Mouse (Mus musculus) liver, embryonic 16.5 days (tissue): ENCODE measurements around the gene Plin3. TPM values are rescaled to one million over a fixed set of nuclear protein-coding genes. Genes with fewer than 3 reads are reported as not detected.

Experiments
- ATAC-seq: fragments of 200-750 bp; cut with Nextera tagmentation; 2 replicates; pipeline ENCODE4 v1.8.0; 2017; ENCODE audit warnings: low read depth, mild to moderate bottlenecking, moderate number of reproducible peaks, moderate library complexity
- H3K27ac ChIP-seq: fragments of 300-500 bp; sonication (generic); 2 replicates; pipeline ENCODE4 v1.5.1; 2014; ENCODE audit warnings: mild to moderate bottlenecking, low read length
- H3K27me3 ChIP-seq: fragments of 300-500 bp; sonication (generic); 2 replicates; pipeline ENCODE4 v1.6.1; 2014; ENCODE audit warnings: low read depth, low read length, mixed read lengths; ENCODE audit not compliant: control insufficient read depth, insufficient read depth
- H3K36me3 ChIP-seq: fragments of 300-500 bp; sonication (generic); 2 replicates; pipeline ENCODE4 v1.6.1; 2014; ENCODE audit warnings: mild to moderate bottlenecking; ENCODE audit not compliant: control insufficient read depth, insufficient read depth
- H3K4me1 ChIP-seq: fragments of 300-500 bp; sonication (generic); 2 replicates; pipeline ENCODE4 v1.6.1; 2014; ENCODE audit warnings: low read depth, low read length, mixed read lengths; ENCODE audit not compliant: control insufficient read depth
- H3K4me2 ChIP-seq: fragments of 300-500 bp; sonication (generic); 2 replicates; pipeline ENCODE4 v1.6.1; 2014; ENCODE audit warnings: low read depth, low read length, mixed read lengths
- H3K4me3 ChIP-seq: fragments of 300-500 bp; sonication (generic); 2 replicates; pipeline ENCODE4 v1.5.1; 2014; ENCODE audit warnings: low read depth, mild to moderate bottlenecking, low read length
- H3K9ac ChIP-seq: fragments of 300-500 bp; sonication (generic); 2 replicates; pipeline ENCODE4 v1.6.1; 2014; ENCODE audit warnings: low read depth, low read length
- H3K9me3 ChIP-seq: fragments of 300-500 bp; sonication (generic); replicated peaks from 2 replicates; pipeline ENCODE4 v1.6.1; 2016; ENCODE audit warnings: low read length; ENCODE audit not compliant: control insufficient read depth
- WGBS: fragments of 180-500 bp; shearing (Covaris S2); extraction: QIAGEN DNeasy Blood & Tissue Kit; methylation state at CpG from one replicate; pipeline ENCODE4 v1.1.7; 2014; ENCODE audit not compliant: insufficient replicate concordance; 5-methylcytosine and 5-hydroxymethylcytosine counted together
- polyA plus RNA-seq: library from polyadenylated mRNA; unstranded; fragments of >200 nt; fragmentation: Nextera tagmentation; extraction: Ambion mirVana; gene quantifications from 2 replicates; pipeline ENCODE4 v1.2.1, GENCODE M21; 2015

The Plin3 gene
- polyA plus RNA-seq, 1 experiment from 2014 or later: 37.6 TPM

DNA sequence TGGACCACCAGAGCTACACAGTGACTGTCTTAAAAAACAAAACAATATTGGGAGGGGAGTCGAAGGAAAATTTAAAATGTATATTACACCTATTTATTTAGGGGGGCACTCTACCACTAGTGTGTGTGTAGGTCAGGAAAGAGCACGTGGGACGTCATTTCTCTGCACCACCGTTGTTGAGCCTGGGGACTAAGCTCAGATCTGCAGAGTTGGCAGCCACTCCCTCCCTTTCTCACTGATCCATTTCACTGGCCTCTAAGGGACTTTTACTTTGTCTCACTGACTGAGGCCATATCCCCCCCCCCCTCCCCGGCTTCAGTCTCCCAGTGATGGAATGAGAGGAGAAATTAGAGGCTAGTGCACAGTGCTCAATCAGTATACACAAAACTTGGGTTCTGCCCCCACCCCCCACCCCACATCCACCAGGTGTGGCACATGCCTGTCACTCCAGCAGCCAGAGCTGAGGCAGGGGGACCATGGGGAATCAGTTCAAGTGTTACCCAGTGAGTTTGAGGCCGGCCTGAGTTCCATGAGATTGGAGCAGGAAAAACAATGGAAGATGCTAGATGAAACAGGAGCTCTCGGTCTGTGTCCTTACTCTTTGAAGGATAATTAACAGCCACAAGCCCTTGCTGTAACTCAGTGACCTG, 722 bp downstream of the Plin3 start:
- Histone ChIP-seq H3K9ac (peak overlapping the region; percentile 52; the same call in 1 of the 2 replicates), H3K4me1 (peaks cover 52% of the 10 kb centered on the region), H3K4me2 (peak overlapping the region; percentile 70), H3K9me3 (no peaks in the 10 kb centered on the region), H3K4me3 (peak overlapping the region; percentile 56; the same call in 1 of the 2 replicates), H3K27me3 (no peaks in the 10 kb centered on the region), H3K36me3 (no peaks in the 10 kb centered on the region), H3K27ac (peak overlapping the region; percentile 90; the same call in 1 of the 2 replicates)
- 76% methylated on average over 7 of the region's 7 CpGs for WGBS
- no peak for ATAC-seq

DNA sequence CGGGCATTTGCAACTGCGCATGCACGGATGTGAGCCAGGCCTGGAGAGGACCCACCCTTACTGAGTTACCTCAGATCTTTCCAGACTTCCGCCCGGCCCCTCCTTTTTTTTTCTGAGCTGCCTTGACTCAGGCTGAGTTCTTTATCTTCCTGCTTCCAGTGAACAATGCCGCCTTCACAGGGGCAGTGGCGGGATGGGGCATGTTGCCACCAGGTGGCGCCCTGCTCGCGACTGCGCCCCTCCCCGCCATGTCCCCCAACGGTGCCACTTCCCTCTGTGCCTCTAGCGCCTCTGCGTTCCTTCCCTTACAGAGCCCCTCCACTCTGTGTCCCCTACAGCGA, 1.5 kb downstream of the Plin3 start:
- peak; percentile 78 for ATAC-seq
- 0% methylated on average over 16 of the region's 16 CpGs for WGBS
- no peaks in the 10 kb centered on the region for H3K27me3 ChIP-seq
- H3K9me3 ChIP-seq: no peaks in the 10 kb centered on the region
- peak overlapping the region; percentile 70 for H3K4me2 ChIP-seq
- H3K4me3 ChIP-seq: peak overlapping the region; percentile 56
- H3K4me1 ChIP-seq: peaks cover 59% of the 10 kb centered on the region
- peak overlapping the region; percentile 90 for H3K27ac ChIP-seq
- H3K36me3 ChIP-seq: no peaks in the 10 kb centered on the region
- peak overlapping the region; percentile 52 for H3K9ac ChIP-seq

DNA sequence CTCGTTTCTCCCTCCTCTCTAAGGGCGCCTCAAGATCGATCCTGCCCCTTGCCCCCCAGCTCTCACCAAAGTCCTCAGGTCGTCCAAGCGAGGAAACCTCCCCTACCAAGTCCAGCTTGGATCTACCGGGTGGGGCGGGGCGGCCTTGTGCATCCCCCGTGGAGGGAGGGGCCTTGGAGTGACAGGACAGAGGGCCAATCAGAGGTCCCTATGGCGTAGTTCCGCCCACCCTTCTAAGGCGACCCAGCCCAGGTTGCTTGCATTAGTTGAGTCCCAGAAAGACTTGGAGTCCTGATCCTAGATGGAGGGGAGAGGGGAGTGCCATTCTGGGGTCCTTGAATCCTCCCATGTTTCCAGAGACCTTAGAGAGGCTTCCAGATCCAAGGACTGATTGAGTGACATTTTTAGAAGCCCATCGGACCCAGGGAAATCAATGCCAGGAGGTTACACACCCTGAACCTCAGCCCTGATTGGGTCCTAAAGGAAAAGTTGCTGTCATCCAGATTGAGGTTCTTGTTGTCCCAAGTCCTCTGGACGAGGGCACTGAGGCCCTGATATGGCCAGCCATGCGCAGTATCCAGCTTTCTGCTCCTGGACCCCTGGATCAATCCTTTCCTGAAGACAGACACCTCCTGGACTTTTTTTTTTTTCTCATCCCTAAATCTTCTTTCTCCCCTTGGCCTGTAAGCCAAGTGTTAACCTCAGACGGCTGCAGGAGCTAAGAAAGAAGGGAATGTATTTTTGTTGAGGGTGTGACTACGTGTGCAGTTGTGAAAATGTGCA, 2.1 kb downstream of the Plin3 start:
- Histone ChIP-seq H3K4me3 (peak overlapping the region; percentile 56), H3K27ac (peak overlapping the region; percentile 90), H3K4me2 (peak overlapping the region; percentile 70), H3K9me3 (no peaks in the 10 kb centered on the region), H3K27me3 (no peaks in the 10 kb centered on the region), H3K4me1 (peaks cover 60% of the 10 kb centered on the region), H3K36me3 (peaks cover 5% of the 10 kb centered on the region), H3K9ac (peak overlapping the region; percentile 54)
- peak; percentile 88 for ATAC-seq
- 1% methylated on average over 17 of the region's 17 CpGs for whole genome bisulfite sequencing

DNA sequence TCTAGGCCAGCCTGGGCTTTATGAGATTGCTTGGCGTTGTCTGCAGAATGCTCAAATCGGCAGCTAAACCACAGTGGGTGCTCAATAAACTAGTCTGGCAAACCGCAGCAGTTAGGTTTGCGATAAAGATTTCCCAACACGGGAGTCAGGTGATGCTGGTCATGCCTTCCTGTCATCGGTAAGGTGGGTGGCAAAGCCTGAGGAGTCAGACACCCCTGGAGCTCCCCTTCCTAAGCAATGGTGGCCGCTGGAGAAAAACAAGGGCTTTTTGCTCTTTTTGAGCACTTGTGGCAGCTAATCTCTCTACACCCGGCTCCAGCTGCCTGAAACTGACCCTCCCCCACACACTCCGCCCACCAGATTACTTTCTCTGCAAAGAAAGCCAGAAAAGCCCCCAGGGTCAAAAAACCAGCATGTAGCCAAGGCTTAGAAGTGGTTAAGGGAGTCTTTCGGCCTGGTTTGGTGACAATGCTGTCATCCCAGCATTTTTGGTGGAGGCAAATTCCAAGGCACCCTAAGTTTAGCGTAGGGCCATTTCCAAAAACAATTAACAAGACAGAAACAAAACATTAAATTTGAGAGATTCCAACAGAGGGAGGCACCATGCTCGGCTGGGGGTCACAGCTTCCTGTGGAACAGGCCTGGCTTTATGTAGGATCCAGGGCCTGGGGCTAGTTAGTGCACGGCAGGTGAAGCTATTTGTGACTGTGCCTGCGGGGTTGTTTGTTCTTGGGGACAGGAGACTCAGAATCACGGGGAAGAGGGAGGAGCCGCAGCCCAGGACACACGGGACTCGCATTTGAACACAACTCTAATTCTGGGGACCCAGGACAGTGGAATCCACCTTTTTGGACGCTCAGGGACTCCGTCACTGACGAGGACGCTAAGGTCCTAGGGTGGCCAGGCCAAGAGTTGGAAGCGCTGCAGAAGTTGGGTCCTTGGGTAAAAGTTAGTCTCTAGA, 3.0 kb downstream of the Plin3 start:
- Histone ChIP-seq H3K27me3 (no peaks in the 10 kb centered on the region), H3K4me2 (peak overlapping the region; percentile 70), H3K4me3 (peak overlapping the region; percentile 56), H3K9ac (peak overlapping the region; percentile 54), H3K36me3 (peaks cover 8% of the 10 kb centered on the region), H3K9me3 (no peaks in the 10 kb centered on the region), H3K27ac (peak overlapping the region; percentile 90), H3K4me1 (peaks cover 60% of the 10 kb centered on the region)
- peak; percentile 20 for ATAC-seq
- 6% methylated on average over 23 of the region's 23 CpGs for WGBS

DNA sequence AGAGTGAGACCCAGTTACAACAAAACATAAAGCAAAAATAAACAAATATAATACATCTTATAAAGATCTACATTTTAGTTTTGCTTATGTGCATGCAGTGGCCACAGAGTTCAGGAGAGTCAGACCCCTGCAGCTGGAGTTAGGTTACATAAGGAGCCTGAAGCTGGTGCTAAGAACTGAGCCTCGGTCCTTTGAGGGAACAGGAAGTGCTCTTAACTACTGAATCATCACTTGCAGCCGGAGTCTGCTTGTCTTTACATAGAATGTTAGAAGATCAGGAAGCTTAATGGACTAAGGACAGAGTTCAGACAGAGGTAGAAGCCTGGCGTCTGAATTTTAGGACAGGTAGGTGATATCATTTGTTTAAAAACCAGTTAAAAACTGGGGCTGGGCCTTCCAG, 3.8 kb downstream of the Plin3 start:
- Histone ChIP-seq H3K4me3 (peak overlapping the region; percentile 56), H3K36me3 (peaks cover 9% of the 10 kb centered on the region), H3K9me3 (no peaks in the 10 kb centered on the region), H3K27ac (peak overlapping the region; percentile 90), H3K4me1 (peaks cover 60% of the 10 kb centered on the region), H3K9ac (peak overlapping the region; percentile 54), H3K4me2 (peak overlapping the region; percentile 70), H3K27me3 (no peaks in the 10 kb centered on the region)
- 20% methylated on average over 3 of the region's 3 CpGs for WGBS
- ATAC-seq: no peak

DNA sequence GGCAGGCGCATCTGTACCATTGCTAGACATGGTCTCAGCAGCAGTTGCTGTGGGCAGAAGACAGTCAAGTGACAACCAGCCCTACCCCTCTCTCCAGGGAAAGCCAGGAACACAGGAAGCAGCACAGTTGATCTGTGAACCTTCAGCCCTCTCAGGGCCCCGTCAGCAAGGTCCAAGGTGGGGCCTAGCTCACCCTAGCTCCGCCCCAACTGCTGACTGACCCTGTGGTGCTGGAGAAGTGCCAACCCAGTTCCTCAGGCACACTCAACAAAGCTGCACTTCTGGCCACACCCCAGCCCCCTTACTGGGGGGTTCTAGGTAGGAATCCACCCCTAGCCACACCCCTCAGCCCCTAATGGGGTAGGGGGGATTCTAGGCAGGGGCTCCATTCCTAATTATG, 4.8 kb downstream of the Plin3 start:
- Histone ChIP-seq H3K36me3 (peaks cover 13% of the 10 kb centered on the region), H3K4me3 (peak overlapping the region; percentile 42), H3K9ac (peak overlapping the region; percentile 57), H3K27ac (peak overlapping the region; percentile 90), H3K4me1 (peaks cover 60% of the 10 kb centered on the region), H3K9me3 (no peaks in the 10 kb centered on the region), H3K4me2 (peak overlapping the region; percentile 54), H3K27me3 (no peaks in the 10 kb centered on the region)
- peak; percentile 44 for ATAC-seq
- WGBS: 32% methylated on average over 3 of the region's 3 CpGs

DNA sequence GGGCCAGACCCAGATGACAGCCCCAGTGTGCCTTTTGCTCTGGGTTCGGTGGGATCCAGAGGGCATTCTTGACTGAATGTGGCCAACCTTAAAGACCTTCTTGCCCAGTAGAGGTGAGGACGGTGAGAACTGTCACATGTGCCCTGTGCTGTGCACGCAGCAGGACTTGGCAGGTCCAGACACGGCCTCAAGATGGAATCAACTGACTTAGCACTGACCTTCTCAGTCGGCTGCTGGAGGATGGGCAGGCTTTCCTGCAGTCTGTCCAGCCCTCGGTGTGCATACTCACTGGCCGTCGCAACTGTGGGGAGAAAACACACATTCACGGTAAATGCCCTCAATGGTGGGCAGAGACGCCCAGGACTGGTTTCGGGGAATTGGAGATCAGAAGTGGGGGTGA, 6.7 kb downstream of the Plin3 start:
- Histone ChIP-seq H3K9ac (no peak overlapping the region), H3K4me2 (no peak overlapping the region), H3K4me1 (peaks cover 54% of the 10 kb centered on the region), H3K4me3 (no peak overlapping the region), H3K27ac (no peak overlapping the region), H3K27me3 (no peaks in the 10 kb centered on the region), H3K36me3 (peaks cover 17% of the 10 kb centered on the region), H3K9me3 (no peaks in the 10 kb centered on the region)
- ATAC-seq: no peak
- 89% methylated on average over 11 of the region's 11 CpGs for WGBS

DNA sequence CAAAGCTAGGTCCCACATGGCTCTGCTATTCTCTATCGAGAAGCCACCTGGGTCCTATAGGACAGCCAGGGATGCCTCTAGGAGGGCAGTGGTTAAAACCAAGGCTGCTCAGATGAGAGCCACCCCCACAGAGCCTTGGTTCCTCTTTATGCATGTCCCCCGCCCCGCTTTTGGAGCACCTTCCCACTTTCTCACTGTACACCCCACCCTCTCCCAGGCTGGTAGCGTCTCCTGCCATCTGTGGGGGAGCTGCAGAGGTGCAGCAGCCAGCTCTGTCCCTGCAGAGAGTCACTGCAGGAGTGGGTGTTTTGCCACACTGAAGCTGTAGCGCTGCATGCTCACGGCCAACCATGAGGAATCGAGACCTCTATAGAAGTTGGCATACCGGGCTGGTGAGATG, 9.4 kb downstream of the Plin3 start:
- H3K36me3 ChIP-seq: peaks cover 20% of the 10 kb centered on the region
- H3K4me3 ChIP-seq: no peak overlapping the region
- no peak overlapping the region for H3K27ac ChIP-seq
- H3K4me1 ChIP-seq: peaks cover 35% of the 10 kb centered on the region
- no peak overlapping the region for H3K4me2 ChIP-seq
- no peaks in the 10 kb centered on the region for H3K9me3 ChIP-seq
- no peaks in the 10 kb centered on the region for H3K27me3 ChIP-seq
- ATAC-seq: no peak
- WGBS: 71% methylated on average over 8 of the region's 8 CpGs
- H3K9ac ChIP-seq: no peak overlapping the region
